In the genomic region with DNA sequence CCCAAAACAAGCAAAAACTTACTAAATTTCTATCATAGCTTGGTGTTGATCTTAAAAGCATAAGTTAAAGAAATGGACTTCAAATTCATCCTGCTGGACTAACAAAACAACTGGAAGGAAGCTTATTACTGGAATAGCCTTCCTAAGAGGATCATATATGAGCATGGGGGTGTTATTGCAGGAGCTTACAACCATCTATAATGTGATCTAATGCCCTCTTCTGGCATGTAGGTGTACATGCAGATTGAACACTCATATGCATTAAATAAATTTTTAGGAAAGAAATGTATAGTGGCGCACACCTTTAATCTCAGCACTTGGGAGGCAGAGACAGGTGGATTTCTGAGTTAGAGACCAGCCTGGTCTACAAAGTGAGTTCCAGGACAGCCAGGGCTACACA, we compare ENCODE assay signal across 13 mouse cellular contexts. TPM values are rescaled to one million over a fixed set of nuclear protein-coding genes. Genes with fewer than 3 reads are reported as not detected.
DNase-seq lines count a peak whose midpoint lies in the region; ATAC-seq and TF ChIP-seq lines count a peak whose summit lies in the region.
"Had no signal": no experiment of that assay in that cellular context is flagged by ENCODE, and none has a peak within 500 bp of the region (broad histone marks: within the 10 kb centered on the region; RNA-seq: fewer than 3 reads in every experiment).

No protein-coding gene starts in this region.

- H3K79me2 ChIP-seq in CH12.LX (replicated peaks; ENCODE audit: control insufficient read depth, extremely low read depth, insufficient read depth, poor library complexity, severe bottlenecking): no peaks in the 10 kb centered on the region

- in situ Hi-C loops in CH12.LX (cut with MboI; ENCODE audit: low pct_ligation_motif_present, low pct_unique_long_range_greater_than_20kb, low sequenced_read_pairs): loop anchor here (10.0 kb wide), 1 partner anchor 265 kb away; the partner anchor contains the start of genes Hist2h2ac and Hist2h2be

- H3K4me3 ChIP-seq in heart, postnatal 0 days (ENCODE audit: low read depth, low read length): no peak overlapping the region
- H3K4me3 ChIP-seq in lung, postnatal 0 days (ENCODE audit: low read depth, low read length): no peak overlapping the region
- no peak overlapping the region for H3K4me3 ChIP-seq in CH12.LX (replicated peaks in 1 of 3; ENCODE audit: low read depth in 2 of 3, low read length in 2 of 3, poor library complexity in 1 of 3)
- H3K4me3 ChIP-seq: hindbrain, embryonic 10.5 days; midbrain, embryonic 13.5 days had no signal

- TF ChIP-seq POLR2A in CH12.LX (IDR thresholded peaks at IDR 0.05; ENCODE audit: low read depth, low read length): no peak

- H3K36me3 ChIP-seq in heart, postnatal 0 days (replicated peaks; ENCODE audit: control insufficient read depth, insufficient read depth, low read length): no peaks in the 10 kb centered on the region
- H3K36me3 ChIP-seq in lung, postnatal 0 days (ENCODE audit: insufficient read depth, low read length): no peaks in the 10 kb centered on the region
- no peaks in the 10 kb centered on the region for H3K36me3 ChIP-seq in CH12.LX (replicated peaks in 1 of 2; ENCODE audit: control insufficient read depth in 1 of 2, insufficient read depth in 1 of 2, low read length in 1 of 2)
- H3K36me3 ChIP-seq in splenic B cell, adult 2 months (ENCODE audit: control insufficient read depth, insufficient read depth, low read length, poor library complexity, severe bottlenecking): no peaks in the 10 kb centered on the region
- H3K36me3 ChIP-seq: hindbrain, embryonic 10.5 days; midbrain, embryonic 13.5 days had no signal

- no peaks in the 10 kb centered on the region for H3K9me3 ChIP-seq in heart, postnatal 0 days (replicated peaks; ENCODE audit: control insufficient read depth, low read length)
- no peaks in the 10 kb centered on the region for H3K9me3 ChIP-seq in lung, postnatal 0 days (ENCODE audit: low read length)
- no peaks in the 10 kb centered on the region for H3K9me3 ChIP-seq in CH12.LX (replicated peaks; ENCODE audit: low read length)
- H3K9me3 ChIP-seq: hindbrain, embryonic 10.5 days; midbrain, embryonic 13.5 days had no signal

- H3K27ac ChIP-seq in heart, postnatal 0 days (ENCODE audit: low read depth): no peak overlapping the region
- H3K27ac ChIP-seq in lung, postnatal 0 days (ENCODE audit: low read length): no peak overlapping the region
- no peak overlapping the region for H3K27ac ChIP-seq in CH12.LX (ENCODE audit: insufficient read depth, low read depth)
- H3K27ac ChIP-seq: hindbrain, embryonic 10.5 days; macrophage; midbrain, embryonic 13.5 days had no signal

- 97% methylated on average over 1 of the region's 1 CpGs for WGBS in heart, postnatal 0 days
- 94% methylated on average over 1 of the region's 1 CpGs for WGBS in lung, postnatal 0 days

- no peak overlapping the region for H3K9ac ChIP-seq in heart, postnatal 0 days (replicated peaks; ENCODE audit: low read depth, low read length)
- H3K9ac ChIP-seq in lung, postnatal 0 days (replicated peaks; ENCODE audit: low read depth): no peak overlapping the region
- H3K9ac ChIP-seq in CH12.LX (ENCODE audit: insufficient read depth, low read depth): no peak overlapping the region
- H3K9ac ChIP-seq: midbrain, embryonic 13.5 days had no signal

- TF ChIP-seq EP300 in heart, postnatal 0 days (IDR thresholded peaks at IDR 0.05; ENCODE audit: low read depth): no peak
- no peak for TF ChIP-seq EP300 in lung, postnatal 0 days (IDR thresholded peaks at IDR 0.05)
- no peak for TF ChIP-seq EP300 in CH12.LX (IDR thresholded peaks at IDR 0.05; ENCODE audit: low read length)

- no peaks in the 10 kb centered on the region for H3K27me3 ChIP-seq in heart, postnatal 0 days (ENCODE audit: control insufficient read depth, insufficient read depth, low read length)
- no peaks in the 10 kb centered on the region for H3K27me3 ChIP-seq in lung, postnatal 0 days (replicated peaks; ENCODE audit: insufficient read depth, low read length)
- H3K27me3 ChIP-seq in CH12.LX (replicated peaks): no peaks in the 10 kb centered on the region
- H3K27me3 ChIP-seq in splenic B cell, adult 2 months (ENCODE audit: control insufficient read depth, insufficient read depth, low read length, poor library complexity, severe bottlenecking): no peaks in the 10 kb centered on the region
- H3K27me3 ChIP-seq: midbrain, embryonic 13.5 days had no signal

- ATAC-seq in heart, postnatal 0 days (ENCODE audit: insufficient read depth, low read depth): no peak
- ATAC-seq in lung, postnatal 0 days: no peak
- ATAC-seq: midbrain, embryonic 13.5 days had no signal

- no peak for DNase-seq in heart, postnatal 0 days (ENCODE audit: low spot score)
- no peak for DNase-seq in heart, postnatal 4 days
- DNase-seq in lung, postnatal 0 days (ENCODE audit: low spot score): peak; percentile 65
- DNase-seq in lung, adult 18-20 months: no peak
- DNase-seq in CH12.LX (ENCODE audit: extremely low read depth): no peak
- DNase-seq in splenic B cell, adult 2 months (ENCODE audit: low read depth, low spot score): peak; percentile 47
- no peak for DNase-seq in right cerebral cortex, postnatal 14 days
- DNase-seq: adrenal gland, adult 2 months had no signal

- dilution Hi-C loops in CH12.LX (cut with MboI; ENCODE audit: extremely low pct_ligation_motif_present, extremely low pct_unique_long_range_greater_than_20kb, low sequenced_read_pairs): no loop called here

- peak; percentile 21; the same call in 1 of the 2 replicates for TF ChIP-seq CTCF in heart, postnatal 0 days (IDR thresholded peaks at IDR 0.05; ENCODE audit: low read depth)
- peak; percentile 47 for TF ChIP-seq CTCF in lung, postnatal 0 days (IDR thresholded peaks at IDR 0.05)
- TF ChIP-seq CTCF in CH12.LX (conservative IDR thresholded peaks at IDR 0.05 in 1 of 2, IDR thresholded peaks at IDR 0.05 in 1 of 2; ENCODE audit: low read depth in 2 of 2, low read length in 2 of 2): peak in 1 of 2 experiments; percentile 45; a peak in 2 of 4 replicates

- peak; percentile 21 for TF ChIP-seq RAD21 in CH12.LX (IDR thresholded peaks at IDR 0.05; ENCODE audit: low read depth, low read length)

- H3K4me1 ChIP-seq in heart, postnatal 0 days (ENCODE audit: control insufficient read depth, insufficient read depth): peaks cover 20% of the 10 kb centered on the region
- H3K4me1 ChIP-seq in lung, postnatal 0 days (ENCODE audit: insufficient read depth, low read depth, low read length): no peaks in the 10 kb centered on the region
- H3K4me1 ChIP-seq in CH12.LX (ENCODE audit: control insufficient read depth in 1 of 2, insufficient read depth in 2 of 2): peaks cover 9 to 39% of the 10 kb centered on the region in 2 experiments; a peak in 3 of 4 replicates
- H3K4me1 ChIP-seq: midbrain, embryonic 13.5 days had no signal

- no peak overlapping the region for H3K4me2 ChIP-seq in heart, postnatal 0 days (ENCODE audit: low read depth, low read length)
- H3K4me2 ChIP-seq in lung, postnatal 0 days (replicated peaks; ENCODE audit: low read depth, low read length): no peak overlapping the region
- H3K4me2 ChIP-seq in CH12.LX (ENCODE audit: insufficient read depth, low read depth, poor library complexity, severe bottlenecking): no peak overlapping the region
- H3K4me2 ChIP-seq: midbrain, embryonic 13.5 days had no signal

TF ChIP-seq in CH12.LX, 34 proteins besides CTCF, POLR2A, EP300 and RAD21:
- peak; percentile 28; the same call in 1 of the 2 replicates for TF ChIP-seq SMC3 (IDR thresholded peaks at IDR 0.05; ENCODE audit: low read depth, low read length)
- TF ChIP-seq SIN3A (IDR thresholded peaks at IDR 0.05; ENCODE audit: low read length): no peak
- no peak for TF ChIP-seq ELF1 (IDR thresholded peaks at IDR 0.05; ENCODE audit: low read depth, low read length)
- no peak for TF ChIP-seq NRF1 (IDR thresholded peaks at IDR 0.05; ENCODE audit: low read depth, low read length)
- TF ChIP-seq ZNF384 (IDR thresholded peaks at IDR 0.05; ENCODE audit: low read depth, low read length): peak; percentile 55; the same call in 1 of the 2 replicates
- no peak for TF ChIP-seq NELFE (IDR thresholded peaks at IDR 0.05; ENCODE audit: low read depth, low read length)
- no peak for TF ChIP-seq MAZ (IDR thresholded peaks at IDR 0.05; ENCODE audit: low read depth, low read length)
- no peak for TF ChIP-seq MAX (IDR thresholded peaks at IDR 0.05; ENCODE audit: low read length)
- no peak for TF ChIP-seq USF2 (conservative IDR thresholded peaks at IDR 0.05; ENCODE audit: low read depth, low read length)
- TF ChIP-seq CHD2 (IDR thresholded peaks at IDR 0.05; ENCODE audit: low read length): no peak

RNA-seq across cellular contexts. Expression of gene Anp32e, which starts 30.8 kb away (rescaled TPM):
- 25.9 and 33.5 TPM in 2 replicates for total RNA-seq in heart, postnatal 0 days (2014; rRNA removed; ENCODE audit: low replicate concordance)
- polyA plus RNA-seq in heart, postnatal 0 days (2015; fragmentation: Nextera tagmentation; extraction: Ambion mirVana): 105 and 118 TPM in 2 replicates
- total RNA-seq in heart, postnatal 4 days (2021): 100 to 1,000 TPM; 172 to 180 TPM
- polyA plus RNA-seq in lung, postnatal 0 days (2015; fragmentation: Nextera tagmentation; extraction: Ambion mirVana): 72.5 and 79.6 TPM in 2 replicates
- total RNA-seq in CH12.LX (2012; rRNA removed) (85.2 and 126 TPM in 2 replicates), CH12.LX (2014; rRNA removed) (64.8 and 74.2 TPM in 2 replicates)
- polyA plus RNA-seq in CH12.LX (2012; ENCODE audit: insufficient read length, low read depth): 439 and 608 TPM in 2 replicates

RNA-seq across cellular contexts. Expression of gene Plekho1, which starts 36.0 kb away (rescaled TPM):
- 116 and 138 TPM in 2 replicates for total RNA-seq in heart, postnatal 0 days (2014; rRNA removed; ENCODE audit: low replicate concordance)
- 74.9 and 94.8 TPM in 2 replicates for polyA plus RNA-seq in heart, postnatal 0 days (2015; fragmentation: Nextera tagmentation; extraction: Ambion mirVana)
- 100 to 1,000 TPM; 141 to 164 TPM for total RNA-seq in heart, postnatal 4 days (2021)
- polyA plus RNA-seq in lung, postnatal 0 days (2015; fragmentation: Nextera tagmentation; extraction: Ambion mirVana): 53.5 and 55.4 TPM in 2 replicates
- 23.0 and 24.6 TPM in 2 replicates for total RNA-seq in CH12.LX (2012; rRNA removed)
- 22.2 and 22.3 TPM in 2 replicates for total RNA-seq in CH12.LX (2014; rRNA removed)
- polyA plus RNA-seq in CH12.LX (2012; ENCODE audit: insufficient read length, low read depth): 18.6 and 23.4 TPM in 2 replicates

RNA-seq across cellular contexts. Expression of gene Car14, which starts 55.3 kb away (rescaled TPM):
- 126 and 131 TPM in 2 replicates for total RNA-seq in heart, postnatal 0 days (2014; rRNA removed; ENCODE audit: low replicate concordance)
- 137 and 144 TPM in 2 replicates for polyA plus RNA-seq in heart, postnatal 0 days (2015; fragmentation: Nextera tagmentation; extraction: Ambion mirVana)
- total RNA-seq in heart, postnatal 4 days (2021): 10 to 100 TPM; 87.3 to 91.0 TPM
- 4.4 and 4.5 TPM in 2 replicates for polyA plus RNA-seq in lung, postnatal 0 days (2015; fragmentation: Nextera tagmentation; extraction: Ambion mirVana)
- total RNA-seq in CH12.LX (2012; rRNA removed): 0.13 TPM in 2 replicates
- total RNA-seq in CH12.LX (2014; rRNA removed): not detected in 2 replicates
- 0.36 and 0.97 TPM in 2 replicates for polyA plus RNA-seq in CH12.LX (2012; ENCODE audit: insufficient read length, low read depth)
- total RNA-seq: granulocyte monocyte progenitor cell, adult 5-6 weeks had no signal
- polyA plus RNA-seq: C2C12, macrophage had no signal

Comparison
In these comparisons a context has a peak if more than half of its experiments do, and no peak if none do; other contexts are left out.
1. DNase-seq: peak in lung, postnatal 0 days (single experiment) and splenic B cell, adult 2 months (single experiment); none in heart, postnatal 0 days (single experiment), heart, postnatal 4 days (single experiment), lung, adult 18-20 months (0 of 2), CH12.LX (single experiment) and right cerebral cortex, postnatal 14 days (single experiment).
2. RNA of gene Car14, which starts 55.3 kb away (total RNA-seq): 126 to 131 TPM in heart, postnatal 0 days and 87.3 to 91.0 TPM in heart, postnatal 4 days; 0.13 TPM in CH12.LX; every median in the first group is over 10 times any median in the second.